Mouse (Mus musculus): ENCODE measurements around the gene Dusp22. TPM values are rescaled to one million over a fixed set of nuclear protein-coding genes. Genes with fewer than 3 reads are reported as not detected.

Dusp22 gene
- polyA plus RNA-seq, 1 experiment from 2014 or later, result 19.7 TPM

- in situ Hi-C loops (cut with MboI; ENCODE audit: low pct_unique_long_range_greater_than_20kb), result no loop called here
- TF ChIP-seq CTCF (IDR thresholded peaks at IDR 0.05), result no peak
- no peak for ATAC-seq
- no peaks in the 10 kb centered on the region for H3K27me3 ChIP-seq
- no peak for DNase-seq (ENCODE audit: low read depth, low spot score)
- ChIA-PET POLR2A (no interaction called here), CTCF (interaction anchor here (1.4 kb wide), 1 partner anchor 8 kb away, joined by 4 read pairs; no protein-coding TSS in a partner anchor)
Measured at GRCm38 (mm10) chr13:30673878-30674277, 14.1 kb downstream of the Dusp22 start.

GRCm38 (mm10) chr13:30678822-30679221, 19.0 kb downstream of the Dusp22 start:
- POLR2A ChIA-PET, result interaction anchor here (0.8 kb wide), 1 partner anchor 14 kb away, joined by 3 read pairs; no protein-coding TSS in a partner anchor

GRCm38 (mm10) chr13:30681866-30682265, 22.1 kb downstream of the Dusp22 start:
- ATAC-seq (peak; percentile 35), DNase-seq (ENCODE audit: low read depth, low spot score) (no peak)
- no peaks in the 10 kb centered on the region for H3K27me3 ChIP-seq
- ChIA-PET CTCF (interaction anchor here (1.7 kb wide), 1 partner anchor 9 kb away, joined by 4 read pairs; no protein-coding TSS in a partner anchor), POLR2A (interaction anchor here (0.6 kb wide), 1 partner anchor 44 kb away, joined by 4 read pairs; no protein-coding TSS in a partner anchor)
- no peak for TF ChIP-seq CTCF (IDR thresholded peaks at IDR 0.05)
- in situ Hi-C loops (cut with MboI; ENCODE audit: low pct_unique_long_range_greater_than_20kb), result no loop called here

More at GRCm38 (mm10) chr13:30678822-30679221, 19.0 kb downstream of the Dusp22 start:
- H3K27me3 ChIP-seq, result no peaks in the 10 kb centered on the region
- CTCF ChIA-PET, result interaction anchor here (1.4 kb wide), 1 partner anchor 10 kb away, joined by 4 read pairs; no protein-coding TSS in a partner anchor
- DNase-seq (ENCODE audit: low read depth, low spot score), result no peak
- no peak for TF ChIP-seq CTCF (IDR thresholded peaks at IDR 0.05)
- in situ Hi-C loops (cut with MboI; ENCODE audit: low pct_unique_long_range_greater_than_20kb), result no loop called here
- no peak for ATAC-seq

GRCm38 (mm10) chr13:30682328-30682727, 22.5 kb downstream of the Dusp22 start:
- no peak for TF ChIP-seq CTCF (IDR thresholded peaks at IDR 0.05)
- H3K27me3 ChIP-seq, result no peaks in the 10 kb centered on the region
- ATAC-seq (no peak), DNase-seq (ENCODE audit: low read depth, low spot score) (no peak)
- in situ Hi-C loops (cut with MboI; ENCODE audit: low pct_unique_long_range_greater_than_20kb), result no loop called here
- CTCF ChIA-PET, result interaction anchor here (1.7 kb wide), 1 partner anchor 9 kb away, joined by 4 read pairs; no protein-coding TSS in a partner anchor
- POLR2A ChIA-PET, result interaction anchor here (0.6 kb wide), 1 partner anchor 44 kb away, joined by 4 read pairs; no protein-coding TSS in a partner anchor

GRCm38 (mm10) chr13:30684614-30685122, 24.9 kb downstream of the Dusp22 start:
- ChIA-PET POLR2A (no interaction called here), CTCF (no interaction called here)
- ATAC-seq (no peak), DNase-seq (ENCODE audit: low read depth, low spot score) (no peak)
- no peak for TF ChIP-seq CTCF (IDR thresholded peaks at IDR 0.05)
- no peaks in the 10 kb centered on the region for H3K27me3 ChIP-seq
- in situ Hi-C loops (cut with MboI; ENCODE audit: low pct_unique_long_range_greater_than_20kb), result no loop called here

- no peak for DNase-seq (ENCODE audit: low read depth, low spot score)
- in situ Hi-C loops (cut with MboI; ENCODE audit: low pct_unique_long_range_greater_than_20kb), result no loop called here
- no peak for ATAC-seq
- ChIA-PET POLR2A (interaction anchor here (0.6 kb wide), 1 partner anchor 1759 kb away, joined by 4 read pairs; no protein-coding TSS in a partner anchor), CTCF (interaction anchor here (1.3 kb wide), 1 partner anchor 21 kb away, joined by 3 read pairs; no protein-coding TSS in a partner anchor)
- no peak for TF ChIP-seq CTCF (IDR thresholded peaks at IDR 0.05)
- H3K27me3 ChIP-seq, result no peaks in the 10 kb centered on the region
Measured at GRCm38 (mm10) chr13:30685957-30686356, 26.2 kb downstream of the Dusp22 start.

GRCm38 (mm10) chr13:30688035-30688616, 28.3 kb downstream of the Dusp22 start:
- no peak for TF ChIP-seq CTCF (IDR thresholded peaks at IDR 0.05)

GRCm38 (mm10) chr13:30689475-30689874, 29.7 kb downstream of the Dusp22 start:
- DNase-seq (ENCODE audit: low read depth, low spot score) (no peak), ATAC-seq (no peak)
- no peaks in the 10 kb centered on the region for H3K27me3 ChIP-seq
- in situ Hi-C loops (cut with MboI; ENCODE audit: low pct_unique_long_range_greater_than_20kb), result no loop called here
- CTCF ChIA-PET, result no interaction called here
- no peak for TF ChIP-seq CTCF (IDR thresholded peaks at IDR 0.05)
- POLR2A ChIA-PET, result no interaction called here

More at GRCm38 (mm10) chr13:30688035-30688616, 28.3 kb downstream of the Dusp22 start:
- ATAC-seq, result no peak
- ChIA-PET POLR2A (no interaction called here), CTCF (no interaction called here)
- in situ Hi-C loops (cut with MboI; ENCODE audit: low pct_unique_long_range_greater_than_20kb), result no loop called here
- DNase-seq (ENCODE audit: low read depth, low spot score), result no peak
- H3K27me3 ChIP-seq, result no peaks in the 10 kb centered on the region

GRCm38 (mm10) chr13:30691441-30692292, 31.9 kb downstream of the Dusp22 start:
- TF ChIP-seq CTCF (IDR thresholded peaks at IDR 0.05), result no peak
- DNase-seq (ENCODE audit: low read depth, low spot score) (no peak), ATAC-seq (no peak)
- POLR2A ChIA-PET, result no interaction called here
- in situ Hi-C loops (cut with MboI; ENCODE audit: low pct_unique_long_range_greater_than_20kb), result no loop called here
- no peaks in the 10 kb centered on the region for H3K27me3 ChIP-seq
- CTCF ChIA-PET, result no interaction called here

- DNase-seq (ENCODE audit: low read depth, low spot score) (no peak), ATAC-seq (no peak)
- TF ChIP-seq CTCF (IDR thresholded peaks at IDR 0.05), result no peak
- POLR2A ChIA-PET, result no interaction called here
- in situ Hi-C loops (cut with MboI; ENCODE audit: low pct_unique_long_range_greater_than_20kb), result no loop called here
- no peaks in the 10 kb centered on the region for H3K27me3 ChIP-seq
- CTCF ChIA-PET, result interaction anchor here (1.8 kb wide), 1 partner anchor 20 kb away, joined by 5 read pairs; no protein-coding TSS in a partner anchor
Measured at GRCm38 (mm10) chr13:30692644-30693385, 33.0 kb downstream of the Dusp22 start.

Measured in Patski (cell line).